Mouse (Mus musculus) C2C12 (cell line): ENCODE results near the gene Syngr3. TPM values are rescaled to one million over a fixed set of nuclear protein-coding genes. Genes with fewer than 3 reads are reported as not detected.
A peak's percentile ranks its signal among the peaks of the same experiment; 100 is the strongest.

ENCODE experiments used
- H3K27me3 ChIP-seq: one replicate; pipeline ENCODE4 v1.6.1; 2011; ENCODE audit not compliant: control insufficient read depth, insufficient read depth, insufficient read length
- H3K36me3 ChIP-seq: one replicate; pipeline ENCODE4 v1.6.1; 2011; ENCODE audit not compliant: control insufficient read depth, insufficient read depth
- H3K4me3 ChIP-seq: one replicate; pipeline ENCODE4 v1.5.1; 2011; ENCODE audit warnings: mild to moderate bottlenecking, control low read depth; ENCODE audit not compliant: poor library complexity, insufficient read depth, severe bottlenecking
- H3K79me2 ChIP-seq: one replicate; pipeline ENCODE4 v1.6.1; 2011; ENCODE audit not compliant: control insufficient read depth, insufficient read depth
- H3K79me3 ChIP-seq: one replicate; pipeline ENCODE4 v1.6.1; 2011; ENCODE audit warnings: low read depth, control low read depth
- H3ac ChIP-seq: one replicate; pipeline ENCODE3; 2011; ENCODE audit warnings: low read depth; ENCODE audit not compliant: control insufficient read depth, insufficient read length
- CEBPB ChIP-seq: IDR thresholded peaks from one replicate; pipeline ENCODE4 v1.6.1; 2011; ENCODE audit warnings: low read depth, mild to moderate bottlenecking, control low read depth, moderate library complexity
- CTCF ChIP-seq: IDR thresholded peaks from one replicate; pipeline ENCODE4 v1.5.1; 2011; ENCODE audit not compliant: control insufficient read depth, insufficient read depth, insufficient read length
- FOSL1 ChIP-seq: IDR thresholded peaks from one replicate; pipeline ENCODE4 v1.8.0; 2011; ENCODE audit warnings: mild to moderate bottlenecking, low read length; ENCODE audit not compliant: poor library complexity, insufficient read depth, severe bottlenecking
- MAX ChIP-seq: IDR thresholded peaks from one replicate; pipeline ENCODE4 v1.6.1; 2011; ENCODE audit warnings: mild to moderate bottlenecking, control low read depth
- MYOD1 ChIP-seq: IDR thresholded peaks from one replicate; pipeline ENCODE4 v1.6.1; 2011; ENCODE audit warnings: low read depth; ENCODE audit not compliant: control insufficient read depth, insufficient read length
- MYOG ChIP-seq: IDR thresholded peaks from one replicate; pipeline ENCODE4 v1.6.1; 2011; ENCODE audit not compliant: control insufficient read depth, insufficient read length; ENCODE audit errors: extremely low read depth
- USF1 ChIP-seq: IDR thresholded peaks from one replicate; pipeline ENCODE4 v1.6.1; 2011; ENCODE audit warnings: low read depth, mild to moderate bottlenecking, control low read depth, moderate library complexity
- long read RNA-seq, 2 experiments: library from polyadenylated mRNA; unstranded; transcript quantifications; one replicate each; pipeline ENCODE4 v2.0.0; 2019 to 2020
- polyA plus RNA-seq: library from polyadenylated mRNA; unstranded; fragments of >200 nt; fragmentation: generic; extraction: Trizol; gene quantifications from one replicate; pipeline ENCODE4 v1.2.1, GENCODE M21; 2012; ENCODE audit warnings: missing spikeins

The Syngr3 gene
- 0.61 TPM for polyA plus RNA-seq
- long read RNA-seq, experiment 1, transcript Syngr3-201 (4 exons, 1,965 nt): major isoform, 5 of 5 reads
- long read RNA-seq, experiment 1, partial matches to known transcripts: 0 of 5 reads
- long read RNA-seq, experiment 1, other reads (novel, unspliced or antisense): 0 of 5 reads
- long read RNA-seq, experiment 2, transcript Syngr3-201 (4 exons, 1,965 nt): major isoform, 11 of 11 reads
- long read RNA-seq, experiment 2, partial matches to known transcripts: 0 of 11 reads
- long read RNA-seq, experiment 2, other reads (novel, unspliced or antisense): 0 of 11 reads

- no peaks in the 10 kb centered on the region for H3K27me3 ChIP-seq
These were observed at the start of gene Syngr3 for GRCm38 (mm10) chr17:24689251-24690081. Gene Syngr3 (minus strand): TSS chr17:24689955.

GRCm38 (mm10) chr17:24738238-24738637 lies 48.5 kb upstream of the Syngr3 start:
- Histone ChIP-seq H3ac (no peak overlapping the region), H3K27me3 (no peaks in the 10 kb centered on the region), H3K79me2 (no peaks in the 10 kb centered on the region), H3K4me3 (no peak overlapping the region), H3K36me3 (no peaks in the 10 kb centered on the region), H3K79me3 (no peaks in the 10 kb centered on the region)
- TF ChIP-seq FOSL1: no peak
- TF ChIP-seq MYOD1: no peak
- TF ChIP-seq CEBPB: no peak
- TF ChIP-seq MAX: no peak

More at GRCm38 (mm10) chr17:24689251-24690081, at the start of gene Syngr3:
- H3ac ChIP-seq: peak within 1 kb of the TSS; percentile 24
- peaks cover under 1% of the 10 kb centered on the region for H3K79me3 ChIP-seq
- TF ChIP-seq MYOD1 (no peak), MYOG (no peak), CTCF (no peak), MAX (no peak)
- peaks cover 7% of the 10 kb centered on the region for H3K36me3 ChIP-seq
- H3K4me3 ChIP-seq: peak within 1 kb of the TSS; percentile 21
- H3K79me2 ChIP-seq: peaks cover 3% of the 10 kb centered on the region

- TF ChIP-seq MYOD1 (no peak), MAX (no peak), CEBPB (no peak), MYOG (no peak), CTCF (no peak), FOSL1 (no peak), USF1 (no peak)
These were observed 47.5 kb upstream of the Syngr3 start for GRCm38 (mm10) chr17:24737135-24737810.

GRCm38 (mm10) chr17:24736330-24737051 lies 46.7 kb upstream of the Syngr3 start, which contains the start of gene Msrb1:
Gene Msrb1 (plus strand): TSS chr17:24736642.
- peak within 1 kb of the TSS; percentile 88 for H3ac ChIP-seq
- no peaks in the 10 kb centered on the region for H3K79me2 ChIP-seq
- peaks cover 6% of the 10 kb centered on the region for H3K27me3 ChIP-seq
- H3K36me3 ChIP-seq: no peaks in the 10 kb centered on the region
- TF ChIP-seq USF1 (no peak), CEBPB (no peak), FOSL1 (no peak), CTCF (no peak), MAX (no peak)
- no peaks in the 10 kb centered on the region for H3K79me3 ChIP-seq
- peak within 1 kb of the TSS; percentile 61 for H3K4me3 ChIP-seq

More at GRCm38 (mm10) chr17:24737135-24737810, 47.5 kb upstream of the Syngr3 start:
- no peaks in the 10 kb centered on the region for H3K36me3 ChIP-seq
- H3K79me3 ChIP-seq: no peaks in the 10 kb centered on the region
- H3K79me2 ChIP-seq: no peaks in the 10 kb centered on the region
- H3K4me3 ChIP-seq: peak overlapping the region; percentile 61
- H3ac ChIP-seq: peak overlapping the region; percentile 88
- H3K27me3 ChIP-seq: peaks cover 6% of the 10 kb centered on the region

- TF ChIP-seq CTCF (no peak), MYOD1 (no peak), CEBPB (no peak), MYOG (no peak), USF1 (no peak), MAX (no peak), FOSL1 (no peak)
- no peaks in the 10 kb centered on the region for H3K36me3 ChIP-seq
These were observed 45.7 kb upstream of the Syngr3 start for GRCm38 (mm10) chr17:24735446-24735845.

More at GRCm38 (mm10) chr17:24735446-24735845, 45.7 kb upstream of the Syngr3 start:
- Histone ChIP-seq H3K27me3 (peaks cover 6% of the 10 kb centered on the region), H3K79me3 (no peaks in the 10 kb centered on the region), H3K79me2 (no peaks in the 10 kb centered on the region), H3ac (no peak overlapping the region), H3K4me3 (no peak overlapping the region)
